Mouse (Mus musculus) 416B (cell line): ENCODE data around the gene Olfr1368.

Source experiments
- DNase-seq: peaks from one replicate; pipeline ENCODE4 v3.0.0; 2011; ENCODE audit warnings: low read depth

Gene Olfr1368

GRCm38 (mm10) chr13:21145767-21146166, at the start of gene Olfr1368:
Olfr1368 (minus strand) TSS chr13:21145867.
- DNase-seq = no peak

- no peak for DNase-seq
These were observed 39.9 kb upstream of the Olfr1368 start for GRCm38 (mm10) chr13:21185521-21185920.

GRCm38 (mm10) chr13:21183661-21184060, 38.0 kb upstream of the Olfr1368 start:
- DNase-seq = no peak

- no peak for DNase-seq
These were observed 37.4 kb upstream of the Olfr1368 start for GRCm38 (mm10) chr13:21183066-21183465.

DNA sequence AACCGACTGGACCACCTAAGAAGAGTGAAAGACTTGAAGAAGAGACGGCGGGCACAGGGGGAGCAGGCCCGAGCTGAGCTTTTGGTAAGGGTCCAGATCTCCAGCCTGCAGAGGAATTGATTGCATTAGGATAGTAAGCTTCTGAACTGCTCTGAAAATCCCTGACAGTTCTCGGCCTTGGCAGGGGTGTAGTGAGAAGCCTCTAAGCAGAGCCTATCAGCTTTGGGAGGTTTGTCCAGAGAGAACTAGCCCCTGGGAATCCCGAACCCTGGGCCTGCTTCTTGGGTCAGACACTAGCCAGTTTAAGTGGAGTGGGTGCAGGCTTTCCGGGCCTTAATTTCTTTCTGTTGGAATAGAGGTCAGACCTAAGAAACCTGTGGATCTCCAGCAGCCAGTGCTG, 36.3 kb upstream of the Olfr1368 start:
- DNase-seq = no peak

GRCm38 (mm10) chr13:21180551-21181530, 35.2 kb upstream of the Olfr1368 start:
- DNase-seq = peak; percentile 68

DNA sequence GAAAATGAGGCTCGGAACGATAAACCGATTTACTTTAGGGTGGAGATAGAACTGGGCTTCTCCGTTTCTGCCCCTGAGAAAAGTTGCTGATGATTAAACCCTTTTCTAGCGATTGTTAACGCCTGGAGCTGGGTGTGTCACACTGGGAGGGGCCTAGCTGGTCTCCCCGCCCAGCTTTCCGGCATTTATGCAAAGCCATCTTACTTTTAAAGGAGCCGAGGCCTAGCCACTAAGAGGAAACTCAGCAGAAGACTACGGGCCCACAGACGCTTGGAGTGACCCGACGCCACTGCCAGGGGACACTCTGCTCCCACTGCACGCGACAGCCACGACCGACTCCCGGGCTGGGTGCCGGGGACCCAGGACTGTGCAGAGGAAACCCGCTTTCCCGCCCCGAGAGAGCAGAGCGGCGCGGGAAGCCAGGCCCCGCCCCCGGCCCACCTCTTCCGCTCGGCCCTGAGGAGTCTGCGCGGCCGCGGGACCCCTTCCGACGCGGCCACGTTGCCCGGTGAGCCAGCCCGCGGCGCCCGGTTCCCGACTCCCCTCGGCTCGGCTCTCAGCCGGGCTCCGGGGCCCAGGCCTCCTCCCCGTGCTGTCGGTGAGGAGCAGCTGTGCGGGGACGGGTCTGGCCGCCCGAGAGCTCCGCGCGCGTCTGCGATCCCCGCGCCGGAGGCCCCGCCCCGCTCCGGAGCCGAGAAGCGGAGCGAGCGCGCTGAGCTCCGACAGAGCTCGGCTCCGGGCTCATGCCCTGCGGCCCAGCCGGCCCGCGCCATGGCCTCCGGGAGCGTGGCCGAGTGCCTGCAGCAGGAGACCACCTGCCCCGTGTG, 34.3 kb upstream of the Olfr1368 start:
- DNase-seq = peak; percentile 95

DNA sequence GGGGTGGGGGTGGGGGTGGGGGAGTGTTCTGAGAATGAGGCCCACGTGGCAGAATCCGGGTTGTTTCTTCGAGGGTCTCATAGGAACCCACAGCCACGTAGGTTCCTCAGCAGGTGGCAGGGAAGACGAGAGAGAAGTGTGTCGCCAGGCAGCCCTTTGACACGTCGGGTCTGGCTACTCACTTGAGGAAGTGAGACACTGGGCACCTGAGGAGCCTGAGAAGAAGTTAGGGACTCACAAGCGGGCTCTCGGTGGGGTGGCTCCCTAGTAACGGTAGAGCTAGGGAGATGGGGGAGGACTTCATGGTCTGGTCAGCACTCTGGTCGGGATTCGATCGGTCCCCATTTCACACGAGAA, 33.7 kb upstream of the Olfr1368 start, which contains the start of gene Trim27:
TSS of gene Trim27 (plus strand) at position 79 of the 357 bp plus-strand sequence.
- no peak for DNase-seq

DNA sequence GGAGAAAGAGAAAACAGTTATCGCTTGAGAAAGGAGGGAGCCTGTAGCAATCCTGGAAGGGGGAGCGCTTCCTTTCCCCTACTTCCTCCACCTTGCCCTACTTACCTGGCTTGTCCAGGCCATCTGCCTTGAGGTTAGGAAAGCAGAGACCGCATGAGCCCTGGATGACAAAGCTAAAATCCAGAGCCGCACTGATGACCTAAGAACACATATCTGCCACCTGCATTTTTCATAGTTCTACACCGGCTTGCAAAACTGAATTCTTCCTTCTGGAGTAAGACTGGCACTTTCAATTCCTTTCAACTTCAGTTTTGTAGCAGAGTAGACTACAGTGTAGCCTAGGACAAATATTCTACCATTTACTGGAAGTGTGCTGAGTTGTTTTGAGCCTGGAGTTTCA, 32.7 kb upstream of the Olfr1368 start:
- DNase-seq = no peak

GRCm38 (mm10) chr13:21177657-21178056, 32.0 kb upstream of the Olfr1368 start:
- no peak for DNase-seq

- no peak for DNase-seq
These were observed 31.1 kb upstream of the Olfr1368 start for GRCm38 (mm10) chr13:21176733-21177132.

DNA sequence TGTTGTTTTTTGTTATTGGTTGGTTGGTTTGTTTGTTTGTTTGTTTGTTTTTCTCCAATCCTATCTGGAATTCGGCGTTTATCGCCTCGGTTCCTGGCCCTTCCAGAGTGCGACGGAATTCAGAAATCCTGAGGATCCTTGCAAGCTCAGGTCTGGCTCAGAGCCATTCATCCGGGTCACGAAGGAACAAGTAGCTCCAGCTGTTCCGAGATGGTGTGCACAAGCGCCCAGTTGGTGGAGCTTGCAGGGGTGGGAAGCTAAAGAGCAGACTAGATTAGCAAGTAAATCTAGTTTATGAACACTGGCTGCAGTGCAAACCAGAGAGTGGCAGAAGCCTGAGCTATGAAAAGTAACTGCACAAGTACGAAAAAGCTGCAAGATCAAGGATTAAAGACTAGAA, 27.4 kb upstream of the Olfr1368 start:
- DNase-seq = peak; percentile 41

- peak; percentile 92 for DNase-seq
These were observed 26.8 kb upstream of the Olfr1368 start for GRCm38 (mm10) chr13:21172241-21173027.

DNA sequence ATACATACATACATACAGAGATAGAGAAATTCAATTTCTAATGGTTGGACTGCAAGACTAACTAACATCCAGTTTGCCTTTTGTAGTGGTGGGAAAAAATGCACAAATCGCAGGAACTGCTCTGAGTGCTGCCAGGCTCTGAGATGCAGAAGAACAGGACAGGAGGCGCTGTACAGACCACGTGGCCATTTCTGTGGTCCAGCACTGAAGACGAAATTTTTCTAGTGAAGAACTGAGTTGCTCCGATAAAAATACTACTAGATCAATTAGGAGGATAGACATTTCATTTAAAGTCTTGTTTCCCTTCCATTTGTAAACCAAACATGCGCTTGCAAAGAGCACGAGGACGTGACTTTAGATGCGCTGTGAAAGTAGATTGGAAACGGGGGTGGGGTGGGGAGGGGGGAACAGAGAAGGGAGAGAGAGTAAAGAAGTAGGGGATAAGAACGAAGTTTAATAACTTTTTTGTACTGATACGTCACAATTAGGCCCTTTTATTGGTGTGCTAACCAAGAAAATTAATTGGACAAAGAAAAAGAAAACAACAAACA, 26.0 kb upstream of the Olfr1368 start:
- DNase-seq = peak; percentile 85

DNA sequence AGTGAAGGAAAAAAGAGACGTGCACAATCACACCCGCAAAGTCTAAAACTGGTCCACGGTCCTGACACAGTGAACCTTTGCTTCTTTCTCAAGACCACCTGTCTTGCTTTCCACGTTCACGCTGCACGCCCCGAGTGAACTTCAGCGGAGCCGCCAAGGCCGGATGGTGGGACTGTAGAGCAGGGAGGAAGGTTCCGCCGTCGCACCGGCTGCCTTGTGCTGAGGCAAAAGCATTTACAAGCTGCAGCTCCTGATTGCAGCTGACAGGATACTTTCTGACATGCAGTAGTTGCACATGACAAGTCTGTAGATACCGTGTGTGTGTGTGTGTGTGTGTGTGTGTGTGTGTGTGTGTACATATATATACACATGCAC, 25.5 kb upstream of the Olfr1368 start:
- DNase-seq = no peak

GRCm38 (mm10) chr13:21170431-21171155, 24.9 kb upstream of the Olfr1368 start:
- no peak for DNase-seq

- peak; percentile 93 for DNase-seq
These were observed 24.2 kb upstream of the Olfr1368 start for GRCm38 (mm10) chr13:21169657-21170430.

- no peak for DNase-seq
These were observed 23.5 kb upstream of the Olfr1368 start for GRCm38 (mm10) chr13:21169121-21169656.

DNA sequence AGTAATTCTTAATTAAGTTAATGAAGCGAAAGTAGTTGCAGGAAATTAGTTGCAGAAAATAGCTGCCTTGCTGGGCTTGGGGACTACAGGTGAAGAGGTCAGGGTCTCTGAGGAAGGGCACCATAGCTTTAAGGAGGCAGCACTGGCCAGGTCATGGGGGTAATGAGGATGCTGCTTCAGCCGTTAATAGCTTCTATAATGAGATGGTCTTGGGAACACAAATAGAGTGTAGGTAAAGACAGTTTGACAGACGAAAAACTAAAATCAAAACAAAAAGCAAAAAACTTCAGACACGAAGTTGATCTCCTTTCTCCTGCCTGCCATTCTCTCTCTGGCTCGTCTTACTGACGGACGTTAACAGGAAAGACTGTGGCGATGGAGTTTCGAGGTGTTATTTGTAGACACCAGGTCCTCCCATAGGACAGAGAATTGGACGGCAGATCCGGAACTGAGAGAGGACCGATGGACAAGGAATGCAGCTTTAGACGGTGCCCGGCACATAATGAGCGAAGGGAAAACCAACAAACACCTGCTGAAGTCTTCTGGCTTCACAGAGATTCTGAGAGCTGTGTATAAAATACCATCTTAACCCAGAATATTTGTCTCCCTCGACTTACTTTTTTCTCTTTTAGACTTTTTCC, 22.8 kb upstream of the Olfr1368 start:
- peak; percentile 75 for DNase-seq
